Mouse (Mus musculus) C2C12 (cell line): Measurements from ENCODE around the gene Chsy1.

Source experiments
- CEBPB ChIP-seq: IDR thresholded peaks from one replicate; pipeline ENCODE4 v1.6.1; 2011; ENCODE audit warnings: low read depth, mild to moderate bottlenecking, control low read depth, moderate library complexity
- CTCF ChIP-seq: IDR thresholded peaks from one replicate; pipeline ENCODE4 v1.5.1; 2011; ENCODE audit not compliant: control insufficient read depth, insufficient read depth, insufficient read length
- MAX ChIP-seq: IDR thresholded peaks from one replicate; pipeline ENCODE4 v1.6.1; 2011; ENCODE audit warnings: mild to moderate bottlenecking, control low read depth
- MYOD1 ChIP-seq: IDR thresholded peaks from one replicate; pipeline ENCODE4 v1.6.1; 2011; ENCODE audit warnings: low read depth; ENCODE audit not compliant: control insufficient read depth, insufficient read length
- MYOG ChIP-seq: IDR thresholded peaks from one replicate; pipeline ENCODE4 v1.6.1; 2011; ENCODE audit not compliant: control insufficient read depth, insufficient read length; ENCODE audit errors: extremely low read depth
- USF1 ChIP-seq: IDR thresholded peaks from one replicate; pipeline ENCODE4 v1.6.1; 2011; ENCODE audit warnings: low read depth, mild to moderate bottlenecking, control low read depth, moderate library complexity

GRCm38 (mm10) chr7:66175738-66176137 is 66.4 kb downstream of the Chsy1 start:
- TF ChIP-seq USF1, result no peak
- no peak for TF ChIP-seq CTCF
- TF ChIP-seq MYOG, result no peak
- no peak for TF ChIP-seq CEBPB
- TF ChIP-seq MYOD1, result no peak
- no peak for TF ChIP-seq MAX
